Comparison of ENCODE assay signal across 14 mouse cellular contexts in genomic region chr6:97485886-97486386, GRCm38 (mm10).
DNase-seq lines count a peak whose midpoint lies in the region; ATAC-seq lines count a peak whose summit lies in the region.
"Had no signal": no experiment of that assay in that cellular context is flagged by ENCODE, and none has a peak within 500 bp of the region (broad histone marks: within the 10 kb centered on the region; RNA-seq: fewer than 3 reads in every experiment).

No protein-coding gene starts in this region.

- peaks cover 16% of the 10 kb centered on the region for H3K4me1 ChIP-seq in forebrain, embryonic 14.5 days (ENCODE audit: control insufficient read depth, insufficient read depth, low read length)
- peaks cover 24% of the 10 kb centered on the region for H3K4me1 ChIP-seq in forebrain, embryonic 13.5 days
- peaks cover 35% of the 10 kb centered on the region for H3K4me1 ChIP-seq in hindbrain, embryonic 15.5 days (replicated peaks)
- peaks cover 22% of the 10 kb centered on the region for H3K4me1 ChIP-seq in hindbrain, embryonic 14.5 days (replicated peaks; ENCODE audit: control insufficient read depth, insufficient read depth, low read length)

- peak; percentile 12 for DNase-seq in forebrain, embryonic 14.5 days (ENCODE audit: low spot score)
- no peak for DNase-seq in hindbrain, embryonic 14.5 days (ENCODE audit: low spot score)
- peak; percentile 36 for DNase-seq in left cerebral cortex, postnatal 4 days
- no peak for DNase-seq in left cerebral cortex, adult 9 months (ENCODE audit: low spot score in 2 of 2)
- DNase-seq in gastrocnemius, postnatal 14 days: peak; percentile 32
- no peak for DNase-seq in right cerebral cortex, adult 18-20 months
- DNase-seq: lung, postnatal 14 days; thymus, adult 2 months had no signal

- no peak overlapping the region for H3K4me2 ChIP-seq in forebrain, embryonic 14.5 days (ENCODE audit: low read length)
- no peak overlapping the region for H3K4me2 ChIP-seq in forebrain, embryonic 13.5 days
- peak overlapping the region; percentile 17; the same call in 1 of the 2 replicates for H3K4me2 ChIP-seq in hindbrain, embryonic 15.5 days
- H3K4me2 ChIP-seq in hindbrain, embryonic 14.5 days (replicated peaks): no peak overlapping the region

- H3K4me3 ChIP-seq in forebrain, embryonic 14.5 days (ENCODE audit: low read depth, low read length): no peak overlapping the region
- no peak overlapping the region for H3K4me3 ChIP-seq in forebrain, embryonic 13.5 days
- H3K4me3 ChIP-seq in hindbrain, embryonic 15.5 days: no peak overlapping the region
- H3K4me3 ChIP-seq in hindbrain, embryonic 14.5 days (replicated peaks; ENCODE audit: low read length): no peak overlapping the region

- H3K9me3 ChIP-seq in forebrain, embryonic 14.5 days (replicated peaks; ENCODE audit: control insufficient read depth, low read length): no peaks in the 10 kb centered on the region
- no peaks in the 10 kb centered on the region for H3K9me3 ChIP-seq in forebrain, embryonic 13.5 days (replicated peaks)
- H3K9me3 ChIP-seq in hindbrain, embryonic 15.5 days: no peaks in the 10 kb centered on the region
- H3K9me3 ChIP-seq in hindbrain, embryonic 14.5 days (ENCODE audit: control insufficient read depth, low read length): no peaks in the 10 kb centered on the region
- H3K9me3 ChIP-seq: forebrain, embryonic 10.5 days; liver, embryonic 15.5 days had no signal

- ATAC-seq in forebrain, embryonic 14.5 days: no peak
- no peak for ATAC-seq in forebrain, embryonic 13.5 days
- ATAC-seq in hindbrain, embryonic 15.5 days (ENCODE audit: low FRiP score, low read depth): no peak
- ATAC-seq in hindbrain, embryonic 14.5 days (ENCODE audit: low FRiP score): no peak
- ATAC-seq: inflammation-experienced regulatory T-cells, adult 6 months; Patski had no signal

- H3K27ac ChIP-seq in forebrain, embryonic 14.5 days (ENCODE audit: low read depth, low read length): no peak overlapping the region
- H3K27ac ChIP-seq in forebrain, embryonic 13.5 days: no peak overlapping the region
- no peak overlapping the region for H3K27ac ChIP-seq in hindbrain, embryonic 15.5 days (replicated peaks)
- no peak overlapping the region for H3K27ac ChIP-seq in hindbrain, embryonic 14.5 days
- H3K27ac ChIP-seq: forebrain, embryonic 10.5 days; liver, embryonic 15.5 days had no signal

- no peaks in the 10 kb centered on the region for H3K27me3 ChIP-seq in forebrain, embryonic 14.5 days (replicated peaks; ENCODE audit: control insufficient read depth, insufficient read depth, low read length)
- H3K27me3 ChIP-seq in forebrain, embryonic 13.5 days: peaks cover 15% of the 10 kb centered on the region
- H3K27me3 ChIP-seq in hindbrain, embryonic 15.5 days: no peaks in the 10 kb centered on the region
- no peaks in the 10 kb centered on the region for H3K27me3 ChIP-seq in hindbrain, embryonic 14.5 days (ENCODE audit: control insufficient read depth, insufficient read depth, low read length)

- no peak overlapping the region for H3K9ac ChIP-seq in forebrain, embryonic 14.5 days (ENCODE audit: low read length)
- H3K9ac ChIP-seq in forebrain, embryonic 13.5 days: no peak overlapping the region
- no peak overlapping the region for H3K9ac ChIP-seq in hindbrain, embryonic 15.5 days
- no peak overlapping the region for H3K9ac ChIP-seq in hindbrain, embryonic 14.5 days
- H3K9ac ChIP-seq: liver, embryonic 15.5 days had no signal

- no peaks in the 10 kb centered on the region for H3K36me3 ChIP-seq in forebrain, embryonic 14.5 days (ENCODE audit: control insufficient read depth, insufficient read depth, low read length)
- no peaks in the 10 kb centered on the region for H3K36me3 ChIP-seq in forebrain, embryonic 13.5 days (ENCODE audit: poor library complexity, severe bottlenecking)
- H3K36me3 ChIP-seq in hindbrain, embryonic 15.5 days: no peaks in the 10 kb centered on the region
- H3K36me3 ChIP-seq in hindbrain, embryonic 14.5 days (replicated peaks; ENCODE audit: control insufficient read depth, insufficient read depth): no peaks in the 10 kb centered on the region
- H3K36me3 ChIP-seq: forebrain, embryonic 10.5 days; liver, embryonic 15.5 days had no signal

- 81% methylated on average over 11 of the region's 11 CpGs for WGBS in forebrain, embryonic 14.5 days
- 85% methylated on average over 11 of the region's 11 CpGs for WGBS in forebrain, embryonic 13.5 days
- 71% methylated on average over 11 of the region's 11 CpGs for WGBS in hindbrain, embryonic 15.5 days
- 73% methylated on average over 11 of the region's 11 CpGs for WGBS in hindbrain, embryonic 14.5 days

- intact Hi-C loops in left cerebral cortex, postnatal 4 days (cut with DNase I): no loop called here
- intact Hi-C loops in gastrocnemius, postnatal 14 days (cut with DNase I; ENCODE audit: low total_unique reads): no loop called here

Comparison
In these comparisons a context has a peak if more than half of its experiments do, and no peak if none do; other contexts are left out.
1. DNase-seq: peak in forebrain, embryonic 14.5 days (single experiment), left cerebral cortex, postnatal 4 days (single experiment) and gastrocnemius, postnatal 14 days (single experiment); none in hindbrain, embryonic 14.5 days (single experiment), left cerebral cortex, adult 9 months (0 of 2) and right cerebral cortex, adult 18-20 months (single experiment).